Mouse (Mus musculus) neural tube, embryonic 15.5 days (tissue): ENCODE data around the gene Ccdc122. TPM values are rescaled to one million over a fixed set of nuclear protein-coding genes. Genes with fewer than 3 reads are reported as not detected.

ENCODE experiments used
- ATAC-seq: fragments of 200-750 bp; cut with Nextera tagmentation; 2 replicates; pipeline ENCODE4 v1.8.0; 2017; ENCODE audit warnings: mild to moderate bottlenecking, moderate TSS enrichment, moderate library complexity; ENCODE audit not compliant: low FRiP score
- H3K27ac ChIP-seq: fragments of 300-500 bp; sonication (generic); replicated peaks from 2 replicates; pipeline ENCODE4 v1.5.1; 2015; ENCODE audit warnings: mild to moderate bottlenecking, inconsistent platforms
- H3K27me3 ChIP-seq: fragments of 300-500 bp; sonication (generic); replicated peaks from 2 replicates; pipeline ENCODE4 v1.6.1; 2015; ENCODE audit warnings: inconsistent platforms
- H3K36me3 ChIP-seq: fragments of 300-500 bp; sonication (generic); 2 replicates; pipeline ENCODE4 v1.6.1; 2015; ENCODE audit warnings: inconsistent platforms
- H3K4me1 ChIP-seq: fragments of 300-500 bp; sonication (generic); 2 replicates; pipeline ENCODE4 v1.6.1; 2015; ENCODE audit warnings: inconsistent platforms
- H3K4me2 ChIP-seq: fragments of 300-500 bp; sonication (generic); 2 replicates; pipeline ENCODE4 v1.6.1; 2015; ENCODE audit warnings: inconsistent platforms, mild to moderate bottlenecking, moderate library complexity
- H3K4me3 ChIP-seq: fragments of 300-500 bp; sonication (generic); replicated peaks from 2 replicates; pipeline ENCODE4 v1.5.1; 2015; ENCODE audit warnings: mild to moderate bottlenecking, inconsistent platforms
- H3K9ac ChIP-seq: fragments of 300-500 bp; sonication (generic); replicated peaks from 2 replicates; pipeline ENCODE4 v1.6.1; 2015; ENCODE audit warnings: mild to moderate bottlenecking, inconsistent platforms
- H3K9me3 ChIP-seq: fragments of 300-500 bp; sonication (generic); replicated peaks from 2 replicates; pipeline ENCODE4 v1.6.1; 2016; ENCODE audit warnings: inconsistent platforms
- WGBS: fragments of 180-500 bp; shearing (Covaris S2); methylation state at CpG from one replicate; pipeline ENCODE4 v1.1.7; 2015; ENCODE audit warnings: mixed read lengths; 5-methylcytosine and 5-hydroxymethylcytosine counted together
- polyA plus RNA-seq: library from polyadenylated mRNA; unstranded; fragments of >200 nt; fragmentation: Nextera tagmentation; extraction: Ambion mirVana; gene quantifications from 2 replicates; pipeline ENCODE4 v1.2.1, GENCODE M21; 2015

Ccdc122 gene
- polyA plus RNA-seq, 1 experiment from 2014 or later, result 0.84 TPM

DNA sequence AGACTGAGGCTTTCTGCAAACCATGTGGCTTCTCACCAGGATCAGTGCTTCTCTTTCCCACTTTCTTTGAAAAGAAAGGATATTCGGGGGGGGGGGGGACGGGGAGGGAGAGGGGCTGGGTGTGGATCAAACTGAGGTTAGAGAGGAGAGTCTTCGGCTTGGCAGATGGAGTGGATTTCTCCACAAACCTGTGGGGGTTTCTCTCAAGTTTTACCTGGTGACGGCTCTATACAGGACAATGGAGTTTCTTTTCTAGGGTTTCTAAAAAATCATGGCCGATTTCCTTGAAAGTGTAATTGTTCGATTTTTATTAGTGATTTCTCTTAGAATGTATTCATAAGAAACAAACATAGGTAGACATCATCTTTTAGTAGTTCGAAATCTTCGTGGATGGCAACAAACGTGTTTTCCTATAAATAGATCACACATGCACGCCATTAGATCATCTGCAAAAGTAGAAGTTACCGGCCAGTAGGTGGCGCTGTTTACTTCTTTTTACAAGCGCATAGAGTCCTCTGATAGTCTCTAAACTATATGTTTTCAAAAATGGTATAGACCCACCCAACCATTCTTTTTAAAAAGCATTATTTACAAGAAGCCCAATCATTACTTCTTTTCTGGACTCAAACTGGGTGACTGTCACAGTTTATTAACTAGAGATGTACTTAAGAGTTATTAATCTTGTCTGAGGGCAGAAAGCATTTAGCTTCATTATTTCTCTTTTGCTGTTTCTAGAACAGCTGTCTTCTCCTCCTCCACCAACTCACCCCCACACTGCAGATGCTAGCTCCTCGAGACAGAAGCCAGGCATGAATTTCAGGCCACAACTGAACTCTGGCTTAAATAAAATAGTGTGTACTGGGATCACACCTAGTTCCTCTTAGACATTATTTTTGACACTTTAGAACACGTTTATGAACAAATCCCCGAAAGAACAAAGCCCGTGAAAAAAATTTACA is 105.0 kb downstream of the Ccdc122 start:
- Histone ChIP-seq H3K9ac (no peak overlapping the region), H3K4me3 (no peak overlapping the region), H3K9me3 (no peaks in the 10 kb centered on the region), H3K27ac (peak overlapping the region; percentile 48; the same call in 1 of the 2 replicates), H3K4me2 (peak overlapping the region; percentile 7; the same call in 1 of the 2 replicates), H3K27me3 (0 out of 2 replicates have a peak, but pooled peaks cover 3% of the 10 kb centered on the region), H3K4me1 (peaks cover 4% of the 10 kb centered on the region), H3K36me3 (no peaks in the 10 kb centered on the region)
- 29% methylated on average over 17 of the region's 17 CpGs for WGBS
- peak; percentile 86 for ATAC-seq

- Histone ChIP-seq H3K9ac (no peak overlapping the region), H3K9me3 (no peaks in the 10 kb centered on the region), H3K4me3 (no peak overlapping the region), H3K4me1 (peaks cover 4% of the 10 kb centered on the region), H3K36me3 (no peaks in the 10 kb centered on the region), H3K27ac (no peak overlapping the region), H3K4me2 (no peak overlapping the region), H3K27me3 (no peaks in the 10 kb centered on the region)
- WGBS, result 91% methylated on average over 4 of the region's 4 CpGs
- no peak for ATAC-seq
Measured at GRCm38 (mm10) chr14:77145103-77145502, 108.5 kb downstream of the Ccdc122 start.

DNA sequence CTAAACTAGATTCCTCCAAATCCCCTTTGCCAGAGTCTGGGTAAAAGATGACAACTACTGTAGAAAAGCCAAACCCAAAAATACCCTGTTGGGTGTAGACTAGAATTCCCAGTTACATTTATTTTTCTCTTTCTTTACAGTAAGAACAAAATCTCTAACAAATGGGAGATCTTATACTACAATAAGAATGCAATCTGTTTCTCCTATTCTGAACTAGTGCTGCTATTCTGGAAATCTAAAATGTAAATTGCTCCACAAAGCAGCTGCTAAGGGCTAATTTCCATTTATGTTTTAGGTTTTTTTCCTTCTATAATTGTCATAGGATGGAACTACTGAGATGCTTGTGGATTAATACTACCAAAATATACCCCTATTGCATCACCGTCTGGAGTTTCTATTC is 111.1 kb downstream of the Ccdc122 start:
- no peaks in the 10 kb centered on the region for H3K9me3 ChIP-seq
- no peaks in the 10 kb centered on the region for H3K36me3 ChIP-seq
- H3K27ac ChIP-seq, result no peak overlapping the region
- H3K27me3 ChIP-seq, result no peaks in the 10 kb centered on the region
- H3K4me3 ChIP-seq, result no peak overlapping the region
- no peaks in the 10 kb centered on the region for H3K4me1 ChIP-seq
- ATAC-seq, result no peak
- whole genome bisulfite sequencing, result 89% methylated on average over 1 of the region's 1 CpGs
- H3K4me2 ChIP-seq, result no peak overlapping the region
- H3K9ac ChIP-seq, result no peak overlapping the region

DNA sequence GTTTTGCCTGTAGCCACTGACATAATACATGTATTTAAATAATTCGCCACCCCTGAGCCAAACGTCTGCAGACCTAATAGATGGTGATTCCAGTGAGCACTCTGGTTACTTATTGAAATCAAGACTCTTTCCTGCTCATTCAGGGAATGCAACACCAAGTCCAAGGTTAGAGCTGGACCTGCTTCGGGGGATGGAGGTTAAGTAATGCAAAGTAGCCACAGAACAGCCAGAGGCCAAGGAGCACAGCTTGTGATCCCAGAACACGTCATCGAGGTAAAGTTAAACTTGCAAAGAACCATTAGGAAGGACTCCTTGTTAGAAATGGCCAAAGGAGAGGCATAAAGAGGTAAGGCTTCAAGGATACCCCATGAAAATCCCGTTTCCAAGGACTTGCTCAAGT is 114.0 kb downstream of the Ccdc122 start:
- Histone ChIP-seq H3K36me3 (no peaks in the 10 kb centered on the region), H3K27me3 (no peaks in the 10 kb centered on the region), H3K4me2 (no peak overlapping the region), H3K4me1 (peaks cover 5% of the 10 kb centered on the region; the same call in 1 of the 2 replicates), H3K4me3 (no peak overlapping the region), H3K9ac (no peak overlapping the region), H3K27ac (no peak overlapping the region), H3K9me3 (no peaks in the 10 kb centered on the region)
- no peak for ATAC-seq
- WGBS, result 68% methylated on average over 6 of the region's 6 CpGs

DNA sequence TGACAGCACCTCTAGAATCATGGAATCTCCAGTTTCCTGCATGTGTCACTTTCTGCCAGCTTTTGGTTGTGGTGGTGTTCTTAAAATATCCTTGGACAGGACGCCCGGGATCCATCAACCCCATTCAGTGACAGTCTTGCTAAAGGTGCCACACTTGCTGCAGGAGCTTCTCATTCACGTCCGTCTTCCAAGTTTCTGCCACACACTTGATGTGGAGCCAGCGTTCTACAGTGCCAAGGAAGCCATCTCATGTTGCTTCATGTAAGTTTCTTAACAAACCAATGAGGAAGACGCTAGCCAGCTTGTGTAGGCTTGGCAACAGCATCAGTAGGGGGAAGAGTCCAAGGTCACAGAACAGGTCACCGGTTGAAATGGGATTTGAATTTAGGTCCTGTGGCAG is 114.9 kb downstream of the Ccdc122 start:
- Histone ChIP-seq H3K4me3 (no peak overlapping the region), H3K27me3 (no peaks in the 10 kb centered on the region), H3K4me1 (peaks cover 12% of the 10 kb centered on the region), H3K36me3 (no peaks in the 10 kb centered on the region), H3K9ac (no peak overlapping the region), H3K4me2 (no peak overlapping the region), H3K27ac (no peak overlapping the region), H3K9me3 (no peaks in the 10 kb centered on the region)
- WGBS, result 93% methylated on average over 7 of the region's 7 CpGs
- no peak for ATAC-seq

- H3K4me1 ChIP-seq, result peaks cover 40% of the 10 kb centered on the region
- H3K36me3 ChIP-seq, result no peaks in the 10 kb centered on the region
- H3K27ac ChIP-seq, result peak within 1 kb of the TSS; percentile 94
- ATAC-seq, result peak; percentile 92
- WGBS, result under 1% methylated on average over 73 of the region's 73 CpGs
- H3K9ac ChIP-seq, result peak within 1 kb of the TSS; percentile 94
- H3K27me3 ChIP-seq, result no peaks in the 10 kb centered on the region
- H3K9me3 ChIP-seq, result no peaks in the 10 kb centered on the region
- peak within 1 kb of the TSS; percentile 88 for H3K4me3 ChIP-seq
- peak within 1 kb of the TSS; percentile 76 for H3K4me2 ChIP-seq
Measured at GRCm38 (mm10) chr14:77156222-77156910, 119.8 kb downstream of the Ccdc122 start, which contains the start of gene Enox1. Enox1 (plus strand) TSS chr14:77156763.

- WGBS, result under 1% methylated on average over 64 of the region's 64 CpGs
- peaks cover 40% of the 10 kb centered on the region for H3K4me1 ChIP-seq
- H3K27ac ChIP-seq, result peak overlapping the region; percentile 94
Measured at GRCm38 (mm10) chr14:77156911-77157504, 120.4 kb downstream of the Ccdc122 start.

DNA sequence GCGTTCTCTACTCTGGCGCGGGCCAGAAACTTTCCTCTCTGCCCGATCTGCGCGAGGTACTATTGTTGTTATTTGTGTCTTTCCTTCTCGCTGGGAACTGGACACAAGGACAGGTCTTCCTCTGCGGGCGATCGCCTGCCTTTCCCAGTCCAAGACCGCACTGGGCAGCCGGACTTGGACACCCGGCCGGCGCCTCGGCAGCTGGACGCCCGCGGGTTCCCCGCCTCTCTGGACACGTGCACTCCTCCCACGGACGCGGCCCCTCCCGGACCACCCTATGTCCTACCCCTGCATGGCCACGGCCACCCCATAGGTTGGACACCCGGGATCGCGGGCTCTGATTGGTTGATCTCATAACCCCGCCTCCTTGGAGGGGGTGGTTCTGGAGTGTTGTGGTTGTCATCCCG is 120.9 kb downstream of the Ccdc122 start:
- no peaks in the 10 kb centered on the region for H3K27me3 ChIP-seq
- H3K4me1 ChIP-seq, result peaks cover 43% of the 10 kb centered on the region
- peak overlapping the region; percentile 94 for H3K9ac ChIP-seq
- peak overlapping the region; percentile 76 for H3K4me2 ChIP-seq
- peak; percentile 88 for ATAC-seq
- 2% methylated on average over 31 of the region's 31 CpGs for WGBS
- no peaks in the 10 kb centered on the region for H3K9me3 ChIP-seq
- peak overlapping the region; percentile 88 for H3K4me3 ChIP-seq
- H3K36me3 ChIP-seq, result no peaks in the 10 kb centered on the region
- peak overlapping the region; percentile 94 for H3K27ac ChIP-seq

More at GRCm38 (mm10) chr14:77156911-77157504, 120.4 kb downstream of the Ccdc122 start:
- Histone ChIP-seq H3K27me3 (no peaks in the 10 kb centered on the region), H3K9ac (peak overlapping the region; percentile 94), H3K9me3 (no peaks in the 10 kb centered on the region), H3K4me2 (peak overlapping the region; percentile 76), H3K36me3 (no peaks in the 10 kb centered on the region), H3K4me3 (peak overlapping the region; percentile 88)
- peak; percentile 51 for ATAC-seq

DNA sequence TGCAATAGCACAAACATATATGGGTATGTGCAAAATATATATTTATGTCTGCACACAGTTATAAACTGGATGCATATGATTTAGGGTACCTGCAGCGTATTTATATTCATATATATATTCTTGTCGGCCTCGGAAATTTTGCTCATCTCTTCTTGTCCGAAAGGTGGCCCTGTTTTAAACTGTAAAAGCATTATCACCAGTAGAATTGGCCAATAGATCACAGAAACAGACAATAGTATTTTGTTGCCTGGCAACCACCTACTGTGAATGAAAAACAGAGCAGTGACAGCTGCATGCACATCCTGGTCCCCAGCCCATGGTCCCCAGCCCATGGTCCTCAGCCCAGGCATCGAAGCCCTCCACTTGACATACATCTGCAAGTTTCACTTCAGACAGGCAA is 122.8 kb downstream of the Ccdc122 start:
- Histone ChIP-seq H3K27ac (peak overlapping the region; percentile 34), H3K4me1 (peaks cover 52% of the 10 kb centered on the region), H3K9ac (0 out of 2 replicates have a peak overlapping the region, but pooled peaks have one; percentile 20), H3K4me2 (peak overlapping the region; percentile 76), H3K36me3 (no peaks in the 10 kb centered on the region), H3K9me3 (no peaks in the 10 kb centered on the region), H3K4me3 (peak overlapping the region; percentile 88), H3K27me3 (no peaks in the 10 kb centered on the region)
- ATAC-seq, result no peak
- WGBS, result 30% methylated on average over 5 of the region's 5 CpGs
